Mouse (Mus musculus) gastrocnemius, postnatal 10 days (tissue): Measurements from ENCODE around the gene Gm5767. TPM values are rescaled to one million over a fixed set of nuclear protein-coding genes. Genes with fewer than 3 reads are reported as not detected.

Source experiments
- DNase-seq: peaks from one replicate; pipeline ENCODE4 v3.0.0; 2021; ENCODE audit warnings: mixed read lengths
- long read RNA-seq, 2 experiments: library from polyadenylated mRNA; stranded (forward); transcript quantifications; one replicate each; pipeline ENCODE4 v2.0.0; 2021
- total RNA-seq, 2 experiments: library from RNA; stranded (reverse); gene quantifications; 2 replicates each; pipeline ENCODE4 v1.2.3; 2021

Gm5767 gene
- total RNA-seq, result not detected
- long read RNA-seq, experiment 1, result 0 reads
- long read RNA-seq, experiment 2, result 0 reads

DNA sequence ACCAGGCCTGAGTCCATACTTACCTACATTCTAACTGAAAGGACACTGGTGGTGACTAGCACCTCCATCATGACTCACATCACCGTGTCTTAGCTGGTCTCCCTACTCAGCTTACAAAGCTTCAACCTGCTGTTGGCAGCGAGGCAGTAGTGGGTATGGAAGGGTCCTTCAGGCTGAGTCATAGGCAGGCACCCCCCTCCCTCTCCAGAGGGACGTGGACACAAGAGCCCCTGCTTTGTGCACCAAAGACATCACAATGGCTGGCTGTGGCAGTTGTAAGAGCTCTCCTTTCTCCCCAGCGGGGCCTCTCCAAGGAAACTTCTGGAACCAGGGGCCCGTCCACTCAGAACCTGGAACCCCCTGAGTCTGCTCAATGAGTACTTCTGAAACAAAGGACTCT lies at the start of gene Gm5767:
Gm5767 (plus strand) TSS at position 301 of the 400 bp plus-strand sequence.
- no peak for DNase-seq

GRCm38 (mm10) chr16:8631428-8631827 lies 49.1 kb upstream of the Gm5767 start:
- no peak for DNase-seq

DNA sequence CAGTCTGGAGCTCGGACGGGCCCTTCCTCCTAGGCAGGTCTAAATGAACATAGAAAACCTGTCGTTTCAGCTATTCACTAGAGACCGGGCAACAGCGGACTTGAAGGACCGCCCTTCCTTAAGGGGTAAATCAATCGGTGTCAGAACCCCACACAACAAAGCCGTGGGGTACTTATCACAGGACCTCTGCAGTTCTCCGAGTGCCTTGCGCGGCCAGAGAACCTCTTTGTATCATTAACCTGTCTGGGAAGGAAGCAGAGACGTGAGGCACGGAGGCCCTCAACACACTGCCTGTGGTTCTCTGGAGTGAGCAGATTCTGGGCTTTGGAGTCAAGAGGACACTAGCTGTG lies 43.7 kb upstream of the Gm5767 start:
- no peak for DNase-seq

DNA sequence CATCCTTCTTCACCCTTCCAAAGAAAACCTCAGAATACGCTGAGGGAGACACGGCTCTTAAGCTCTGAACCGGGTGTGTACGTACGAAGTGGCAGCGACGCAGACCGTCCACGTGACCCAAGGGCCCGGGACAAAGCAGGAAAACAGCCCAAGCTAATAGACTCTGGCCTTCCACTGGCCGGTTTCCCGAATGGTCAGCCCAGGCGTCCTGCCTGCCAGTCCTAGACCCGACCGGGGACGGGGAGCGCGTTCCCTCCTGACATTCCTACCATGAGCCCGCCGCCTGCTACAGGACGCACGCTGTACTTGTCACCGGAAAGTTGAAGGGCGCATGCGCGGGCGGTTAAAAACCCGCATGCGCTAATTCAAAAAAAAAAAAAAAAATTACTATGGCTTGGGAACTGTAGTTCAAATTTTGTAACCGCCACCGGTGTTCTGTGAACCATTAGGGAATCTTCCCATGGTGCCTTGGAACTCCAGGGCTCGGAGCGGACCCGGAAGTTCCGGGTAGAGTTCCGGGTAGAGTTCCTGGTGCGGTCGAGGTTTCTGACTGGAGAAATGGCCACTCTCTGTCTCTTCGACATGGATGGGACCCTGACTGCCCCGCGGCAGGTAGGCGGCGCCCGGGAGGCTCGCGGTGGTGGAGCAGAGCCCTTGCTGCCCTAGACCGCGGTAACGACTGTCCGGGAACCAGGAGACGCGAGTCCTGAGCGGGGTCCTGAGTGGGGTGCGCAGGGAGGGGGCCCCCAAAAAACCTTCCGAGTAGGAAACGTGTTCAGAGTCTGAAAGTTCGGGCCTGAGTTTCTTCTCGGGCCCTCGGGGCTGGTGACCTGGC lies 43.1 kb upstream of the Gm5767 start, which contains the start of the genes Pmm2 and Tmem186:
Pmm2 (plus strand) TSS at position 458 of the 835 bp plus-strand sequence.
Tmem186 (minus strand) TSS at position 496 of the 835 bp plus-strand sequence.
- DNase-seq, result peak; percentile 82

- DNase-seq, result no peak
Measured at GRCm38 (mm10) chr16:8638131-8638530, 42.4 kb upstream of the Gm5767 start.

- no peak for DNase-seq
Measured at GRCm38 (mm10) chr16:8639466-8640191, 40.9 kb upstream of the Gm5767 start.

DNA sequence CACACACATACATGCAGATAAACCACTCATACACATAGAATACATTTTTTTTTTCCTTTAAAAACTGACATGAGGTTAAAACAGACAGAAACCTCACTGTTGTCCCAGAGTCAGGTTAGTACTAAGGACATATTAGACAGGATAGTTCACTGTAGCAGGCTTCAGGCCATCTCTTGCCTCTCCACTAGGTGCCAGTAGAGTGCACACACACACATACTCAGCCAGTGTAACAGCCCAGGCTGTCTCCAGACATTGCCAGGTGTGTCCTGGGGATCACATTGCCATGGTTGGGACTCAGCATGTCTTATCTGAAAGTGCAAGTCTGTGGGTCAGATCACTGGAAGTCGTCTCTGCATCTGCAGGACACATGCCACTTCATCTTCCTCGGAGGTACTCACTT lies 36.7 kb upstream of the Gm5767 start:
- no peak for DNase-seq

GRCm38 (mm10) chr16:8645546-8645945 lies 35.0 kb upstream of the Gm5767 start:
- no peak for DNase-seq

DNA sequence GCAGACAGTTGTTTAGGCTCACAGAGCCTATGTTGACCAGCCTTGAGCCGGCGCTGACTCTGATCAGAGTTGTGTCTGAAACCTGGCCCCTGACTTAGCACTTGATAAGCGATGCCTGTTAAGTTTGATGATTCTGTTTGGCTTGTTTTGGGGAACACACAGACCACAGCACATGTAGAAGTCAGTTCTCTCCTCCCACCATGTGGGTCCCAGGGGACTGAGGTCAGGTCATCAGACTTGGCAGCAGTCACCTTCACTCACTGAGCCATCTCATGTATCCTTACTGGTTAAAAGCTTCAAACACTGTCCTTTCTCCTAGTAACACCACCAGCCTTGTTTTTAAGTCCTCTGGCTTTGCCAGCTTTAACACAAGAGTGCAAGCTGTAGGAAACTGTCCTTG lies 30.6 kb upstream of the Gm5767 start:
- no peak for DNase-seq

DNA sequence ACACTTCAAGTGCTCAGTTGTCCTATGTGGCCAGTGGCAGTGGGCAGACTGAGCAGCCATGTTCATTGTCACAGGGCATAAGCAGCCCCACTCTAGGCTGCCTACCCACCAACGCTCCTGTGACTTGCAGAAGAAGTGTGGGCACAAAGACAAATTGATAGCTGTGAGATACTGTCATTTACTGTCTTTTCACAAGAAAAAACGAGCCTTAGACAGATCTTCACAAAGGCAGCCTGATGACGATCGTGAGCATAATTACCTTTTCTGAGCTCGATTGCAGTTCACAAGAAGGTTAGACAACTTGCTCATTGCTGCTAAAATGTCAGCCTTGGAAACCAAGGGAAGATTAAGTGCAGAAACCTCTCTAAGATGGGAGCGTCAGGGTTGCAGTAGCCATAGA lies 25.5 kb upstream of the Gm5767 start:
- no peak for DNase-seq

DNA sequence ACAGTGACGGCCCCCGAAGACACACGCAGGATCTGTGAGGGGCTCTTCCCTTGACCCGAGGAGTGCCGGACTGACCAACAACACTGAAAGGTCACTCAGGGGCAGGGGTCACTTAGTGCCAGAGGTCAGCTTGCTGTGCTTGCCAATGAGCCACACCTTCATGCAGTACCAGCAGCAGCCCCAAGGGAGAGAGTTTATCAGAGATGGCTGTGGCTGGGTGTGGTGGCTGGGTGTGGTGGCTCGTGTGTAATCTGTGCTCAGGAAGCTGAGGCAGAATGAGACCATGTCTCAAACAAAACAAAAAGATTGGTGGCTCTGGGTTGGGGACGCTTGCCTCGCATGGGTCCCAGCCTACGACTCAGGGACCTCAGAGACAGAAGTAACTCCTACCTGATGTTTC lies 25.0 kb upstream of the Gm5767 start:
- no peak for DNase-seq

DNA sequence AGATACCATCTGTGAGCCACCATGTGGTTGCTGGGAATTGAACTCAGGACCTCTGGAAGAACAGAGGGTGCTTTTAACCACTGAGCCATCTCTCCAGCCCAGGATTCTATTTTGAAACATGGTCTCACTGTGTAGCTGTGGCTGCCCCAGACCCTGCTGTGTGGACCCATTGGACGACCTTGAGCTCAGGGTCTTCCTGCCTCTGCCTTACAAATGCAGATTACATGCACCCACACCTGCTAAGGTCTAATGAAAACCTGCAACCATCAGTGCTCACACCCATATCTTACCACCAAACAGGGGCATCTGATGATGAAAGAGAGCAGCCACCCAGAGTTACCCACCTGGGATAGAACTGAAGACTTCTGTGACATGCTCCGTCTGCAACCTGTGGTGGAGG lies 24.3 kb upstream of the Gm5767 start:
- no peak for DNase-seq

DNA sequence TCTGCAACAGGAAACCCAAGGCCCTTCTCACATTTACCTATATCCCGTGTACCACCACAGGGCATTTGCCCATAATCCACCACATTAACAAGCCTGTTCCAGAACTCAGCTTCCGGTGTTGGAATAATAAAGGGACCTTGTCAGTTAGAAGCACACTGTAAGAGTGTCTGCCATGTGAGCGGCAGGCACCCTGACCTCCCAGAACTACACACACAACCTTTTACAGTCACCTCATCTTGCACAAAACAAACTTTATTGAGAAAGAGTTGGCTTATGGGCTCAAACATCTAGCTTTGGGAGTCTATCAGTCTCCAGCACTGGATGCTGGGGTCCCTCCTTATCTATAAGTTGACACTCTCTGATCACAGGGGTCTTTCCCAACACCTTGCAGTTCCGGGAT lies 22.2 kb upstream of the Gm5767 start:
- no peak for DNase-seq

GRCm38 (mm10) chr16:8658764-8659163 lies 21.8 kb upstream of the Gm5767 start:
- no peak for DNase-seq

DNA sequence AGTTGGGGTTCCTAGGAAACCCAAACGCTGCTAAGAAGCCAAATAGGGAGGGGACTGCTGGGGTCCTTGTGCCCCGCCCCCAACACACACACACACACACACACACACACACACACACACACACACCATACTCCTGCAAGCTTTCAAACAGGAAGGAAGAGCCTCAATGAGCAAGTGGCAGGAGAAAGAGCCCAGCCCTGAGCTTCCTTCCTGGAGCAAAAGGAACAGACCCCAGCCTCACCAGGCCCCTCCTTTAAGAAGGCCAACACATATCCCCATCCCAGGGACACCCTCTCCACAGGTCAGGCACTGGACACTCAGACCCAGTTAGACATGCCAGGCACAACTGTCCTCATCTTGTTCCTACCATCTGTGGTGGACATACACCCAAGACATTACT lies 17.5 kb upstream of the Gm5767 start:
- no peak for DNase-seq

GRCm38 (mm10) chr16:8663606-8664539 lies 16.7 kb upstream of the Gm5767 start:
- DNase-seq, result peak; percentile 39

GRCm38 (mm10) chr16:8665367-8665766 lies 15.2 kb upstream of the Gm5767 start:
- no peak for DNase-seq

- no peak for DNase-seq
Measured at GRCm38 (mm10) chr16:8666452-8666851, 14.1 kb upstream of the Gm5767 start.

GRCm38 (mm10) chr16:8667261-8667660 lies 13.3 kb upstream of the Gm5767 start:
- no peak for DNase-seq

DNA sequence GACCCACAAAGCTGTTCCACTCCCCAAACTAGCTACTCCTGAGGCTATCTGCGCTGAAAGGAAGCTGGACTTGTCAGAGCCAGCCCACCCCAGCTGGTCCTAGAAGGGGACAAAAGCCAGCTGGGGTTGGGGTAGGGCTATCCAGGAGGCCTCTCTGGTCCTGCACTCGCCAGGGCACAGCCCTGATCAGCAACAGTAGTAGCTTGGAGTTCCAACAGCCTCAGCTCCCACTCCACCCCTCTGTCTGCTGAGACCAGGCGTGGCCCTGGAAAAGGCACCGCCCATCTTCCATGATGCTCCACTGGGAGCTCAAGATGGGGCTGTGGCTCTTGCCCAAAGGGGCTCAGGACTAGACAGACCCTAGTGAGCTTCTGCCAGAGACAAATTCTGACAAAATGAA lies 12.8 kb upstream of the Gm5767 start:
- no peak for DNase-seq

DNA sequence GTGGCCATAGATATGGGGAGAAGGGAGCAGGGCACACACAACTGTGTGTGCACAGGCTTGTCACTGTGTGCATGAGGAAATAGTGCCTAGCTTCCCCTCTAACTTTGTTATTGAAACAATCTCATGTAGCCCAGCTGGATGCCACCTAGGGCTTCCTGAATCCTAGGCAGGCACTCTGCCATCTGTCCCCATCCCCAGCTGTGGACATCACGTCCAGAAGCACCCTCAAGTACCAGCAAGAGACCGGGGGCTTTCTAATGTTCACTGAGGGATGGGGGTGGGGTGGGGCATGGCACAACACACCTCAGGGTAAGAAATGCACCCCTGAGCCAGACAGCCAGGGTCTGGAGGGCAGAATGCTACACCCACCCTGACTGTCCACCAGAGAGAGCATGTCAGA lies 12.2 kb upstream of the Gm5767 start:
- DNase-seq, result no peak

DNA sequence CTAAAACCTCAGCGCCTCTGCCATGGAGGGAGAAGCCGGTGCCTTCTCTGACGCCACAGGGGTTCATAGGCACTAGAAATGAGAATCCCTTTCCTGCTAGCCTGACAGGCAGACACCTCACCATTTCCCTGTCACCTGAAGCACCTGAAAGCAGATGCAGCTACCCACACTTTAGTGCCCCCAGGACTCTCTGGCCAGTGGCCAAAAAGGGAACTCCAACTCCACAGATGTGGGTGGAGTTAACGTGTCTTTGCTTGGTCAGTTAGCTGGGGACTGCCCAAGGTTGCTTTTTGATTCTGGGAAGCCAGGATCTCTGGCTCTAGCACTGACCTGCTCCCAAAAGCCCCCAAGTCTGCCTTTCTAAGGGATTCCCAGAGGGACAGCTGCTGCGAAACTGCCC lies 11.1 kb upstream of the Gm5767 start:
- no peak for DNase-seq
